In the genomic region with DNA sequence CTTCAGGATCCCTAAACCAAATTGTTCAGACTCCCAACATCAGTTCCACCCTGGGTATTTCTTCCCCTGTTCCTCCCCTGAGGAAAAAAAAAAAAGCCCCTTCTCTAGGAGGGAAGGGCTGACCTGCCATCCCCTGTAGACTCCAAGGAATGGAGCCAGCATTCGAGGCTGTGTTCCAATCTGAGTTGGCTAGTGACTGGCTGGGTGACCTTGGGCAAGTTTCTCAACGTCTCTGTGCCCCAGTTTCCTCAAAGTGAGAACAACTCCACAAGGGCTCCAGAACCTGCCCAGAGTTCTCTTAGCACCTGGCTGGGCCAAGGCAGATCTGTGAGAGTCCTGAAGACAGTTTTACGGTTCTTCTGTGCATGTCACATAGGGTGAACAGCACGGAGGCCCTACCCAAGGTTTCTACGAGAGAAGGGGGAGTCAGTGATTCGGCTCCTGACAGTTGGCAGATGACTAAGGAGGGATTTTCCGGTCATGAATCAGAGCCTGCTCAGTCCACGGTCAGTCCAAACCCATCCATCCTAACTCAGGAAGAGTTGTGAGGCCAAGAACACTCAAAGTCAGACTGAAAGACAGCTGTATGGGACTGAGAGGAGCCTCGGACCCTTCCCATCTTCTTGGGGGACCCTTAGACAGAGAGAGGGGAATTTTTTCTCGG, we compare ENCODE assay signal across 8 mouse cellular contexts. TPM values are rescaled to one million over a fixed set of nuclear protein-coding genes. Genes with fewer than 3 reads are reported as not detected.
DNase-seq lines count a peak whose midpoint lies in the region; ATAC-seq and TF ChIP-seq lines count a peak whose summit lies in the region.

No protein-coding gene starts in this region.

- peaks cover 22% of the 10 kb centered on the region; the same call in 1 of the 2 replicates for H3K36me3 ChIP-seq in lung, embryonic 15.5 days
- H3K36me3 ChIP-seq in heart, postnatal 0 days (replicated peaks; ENCODE audit: control insufficient read depth, insufficient read depth, low read length) = peaks cover 12% of the 10 kb centered on the region
- H3K36me3 ChIP-seq in midbrain, embryonic 11.5 days (ENCODE audit: control insufficient read depth, insufficient read depth, low read length) = peaks cover 2% of the 10 kb centered on the region

- no peak for TF ChIP-seq CTCF in heart, postnatal 0 days (IDR thresholded peaks at IDR 0.05; ENCODE audit: low read depth)

- 17% methylated on average over 10 of the region's 10 CpGs for WGBS in lung, embryonic 15.5 days
- WGBS in heart, postnatal 0 days = 19% methylated on average over 10 of the region's 10 CpGs
- WGBS in midbrain, embryonic 11.5 days = 38% methylated on average over 10 of the region's 10 CpGs

- no peak for ATAC-seq in lung, embryonic 15.5 days (ENCODE audit: borderline replicate concordance, extremely low read depth, low FRiP score, low TSS enrichment)
- no peak for ATAC-seq in heart, postnatal 0 days (ENCODE audit: insufficient read depth, low read depth)
- ATAC-seq in midbrain, embryonic 11.5 days (ENCODE audit: low FRiP score) = no peak

- no peaks in the 10 kb centered on the region for H3K9me3 ChIP-seq in lung, embryonic 15.5 days
- no peaks in the 10 kb centered on the region for H3K9me3 ChIP-seq in heart, postnatal 0 days (replicated peaks; ENCODE audit: control insufficient read depth, low read length)
- H3K9me3 ChIP-seq in midbrain, embryonic 11.5 days (ENCODE audit: control insufficient read depth, low read length) = no peaks in the 10 kb centered on the region

- no peaks in the 10 kb centered on the region for H3K27me3 ChIP-seq in lung, embryonic 15.5 days
- H3K27me3 ChIP-seq in heart, postnatal 0 days (ENCODE audit: control insufficient read depth, insufficient read depth, low read length) = no peaks in the 10 kb centered on the region
- no peaks in the 10 kb centered on the region for H3K27me3 ChIP-seq in midbrain, embryonic 11.5 days (ENCODE audit: control insufficient read depth, insufficient read depth, low read length)

- H3K27ac ChIP-seq in lung, embryonic 15.5 days = peak overlapping the region; percentile 64
- peak overlapping the region; percentile 85; the same call in 1 of the 2 replicates for H3K27ac ChIP-seq in heart, postnatal 0 days (ENCODE audit: low read depth)
- H3K27ac ChIP-seq in midbrain, embryonic 11.5 days (ENCODE audit: low read depth, low read length) = no peak overlapping the region

- peaks cover 20% of the 10 kb centered on the region for H3K4me1 ChIP-seq in lung, embryonic 15.5 days
- H3K4me1 ChIP-seq in heart, postnatal 0 days (ENCODE audit: control insufficient read depth, insufficient read depth) = peaks cover 7% of the 10 kb centered on the region; the same call in 1 of the 2 replicates
- H3K4me1 ChIP-seq in midbrain, embryonic 11.5 days (ENCODE audit: control insufficient read depth, insufficient read depth, low read length) = peaks cover 13% of the 10 kb centered on the region

- no peak for DNase-seq in lung, adult 18-20 months
- peak; percentile 57 for DNase-seq in adrenal gland, postnatal 25 days
- DNase-seq in heart, postnatal 0 days (ENCODE audit: low spot score) = no peak
- no peak for DNase-seq in midbrain, embryonic 11.5 days (ENCODE audit: low spot score, missing footprints)
- no peak for DNase-seq in left cerebral cortex, postnatal 10 days (ENCODE audit: extremely low spot score in 1 of 2, low spot score in 2 of 2)
- no peak for DNase-seq in ovary, postnatal 14 days (ENCODE audit: low spot score)
- DNase-seq in lung, postnatal 36 days = no peak

- peak overlapping the region; percentile 78 for H3K4me2 ChIP-seq in lung, embryonic 15.5 days
- peak overlapping the region; percentile 89 for H3K4me2 ChIP-seq in heart, postnatal 0 days (ENCODE audit: low read depth, low read length)
- peak overlapping the region; percentile 91 for H3K4me2 ChIP-seq in midbrain, embryonic 11.5 days

- H3K4me3 ChIP-seq in lung, embryonic 15.5 days = peak overlapping the region; percentile 85
- peak overlapping the region; percentile 99 for H3K4me3 ChIP-seq in heart, postnatal 0 days (ENCODE audit: low read depth, low read length)
- peak overlapping the region; percentile 68 for H3K4me3 ChIP-seq in midbrain, embryonic 11.5 days (ENCODE audit: low read depth, low read length)

- intact Hi-C loops in left cerebral cortex, postnatal 10 days (cut with DNase I) = no loop called here

- peak overlapping the region; percentile 91 for H3K9ac ChIP-seq in lung, embryonic 15.5 days
- H3K9ac ChIP-seq in heart, postnatal 0 days (replicated peaks; ENCODE audit: low read depth, low read length) = peak overlapping the region; percentile 99
- peak overlapping the region; percentile 97 for H3K9ac ChIP-seq in midbrain, embryonic 11.5 days (ENCODE audit: low read length)

- no peak for TF ChIP-seq EP300 in heart, postnatal 0 days (IDR thresholded peaks at IDR 0.05; ENCODE audit: low read depth)

RNA-seq across cellular contexts. Expression of a gene that starts 1.0 kb away (rescaled TPM):
- 13.6 and 14.2 TPM in 2 replicates for polyA plus RNA-seq in lung, embryonic 15.5 days (2015; fragmentation: Nextera tagmentation; extraction: Ambion mirVana)
- 41.3 and 44.1 TPM in 2 replicates for total RNA-seq in adrenal gland, postnatal 25 days (2021)
- total RNA-seq in heart, postnatal 0 days (2014; rRNA removed; ENCODE audit: low replicate concordance) = 23.8 and 31.4 TPM in 2 replicates
- polyA plus RNA-seq in heart, postnatal 0 days (2015; fragmentation: Nextera tagmentation; extraction: Ambion mirVana) = 4.6 and 5.8 TPM in 2 replicates
- polyA plus RNA-seq in midbrain, embryonic 11.5 days (2014; fragmentation: Nextera tagmentation; extraction: Ambion mirVana) = 19.4 and 24.7 TPM in 2 replicates
- total RNA-seq in left cerebral cortex, postnatal 10 days (2021) = 10 to 100 TPM; 14.2 to 14.3 TPM

RNA-seq across cellular contexts. Expression of a gene that starts 13.6 kb away (rescaled TPM):
- 320 and 350 TPM in 2 replicates for polyA plus RNA-seq in lung, embryonic 15.5 days (2015; fragmentation: Nextera tagmentation; extraction: Ambion mirVana)
- total RNA-seq in adrenal gland, postnatal 25 days (2021) = 261 and 266 TPM in 2 replicates
- 90.3 and 93.2 TPM in 2 replicates for total RNA-seq in heart, postnatal 0 days (2014; rRNA removed; ENCODE audit: low replicate concordance)
- 382 and 414 TPM in 2 replicates for polyA plus RNA-seq in heart, postnatal 0 days (2015; fragmentation: Nextera tagmentation; extraction: Ambion mirVana)
- polyA plus RNA-seq in midbrain, embryonic 11.5 days (2014; fragmentation: Nextera tagmentation; extraction: Ambion mirVana) = 281 and 304 TPM in 2 replicates
- 100 to 1,000 TPM; 130 to 136 TPM for total RNA-seq in left cerebral cortex, postnatal 10 days (2021)

RNA-seq across cellular contexts. Expression of a gene that starts 21.2 kb away (rescaled TPM):
- polyA plus RNA-seq in lung, embryonic 15.5 days (2015; fragmentation: Nextera tagmentation; extraction: Ambion mirVana) = 67.2 and 72.4 TPM in 2 replicates
- total RNA-seq in adrenal gland, postnatal 25 days (2021) = 31.3 and 45.3 TPM in 2 replicates
- 25.8 and 74.7 TPM in 2 replicates for total RNA-seq in heart, postnatal 0 days (2014; rRNA removed; ENCODE audit: low replicate concordance)
- 37.3 and 39.2 TPM in 2 replicates for polyA plus RNA-seq in heart, postnatal 0 days (2015; fragmentation: Nextera tagmentation; extraction: Ambion mirVana)
- 47.2 and 52.4 TPM in 2 replicates for polyA plus RNA-seq in midbrain, embryonic 11.5 days (2014; fragmentation: Nextera tagmentation; extraction: Ambion mirVana)
- total RNA-seq in left cerebral cortex, postnatal 10 days (2021) = 10 to 100 TPM; 21.8 to 22.3 TPM

RNA-seq across cellular contexts. Expression of a gene that starts 34.3 kb away (rescaled TPM):
- 20.5 and 22.8 TPM in 2 replicates for polyA plus RNA-seq in lung, embryonic 15.5 days (2015; fragmentation: Nextera tagmentation; extraction: Ambion mirVana)
- total RNA-seq in adrenal gland, postnatal 25 days (2021) = 15.0 and 24.8 TPM in 2 replicates
- total RNA-seq in heart, postnatal 0 days (2014; rRNA removed; ENCODE audit: low replicate concordance) = 7.0 and 14.4 TPM in 2 replicates
- 12.2 and 12.7 TPM in 2 replicates for polyA plus RNA-seq in heart, postnatal 0 days (2015; fragmentation: Nextera tagmentation; extraction: Ambion mirVana)
- 22.2 and 23.3 TPM in 2 replicates for polyA plus RNA-seq in midbrain, embryonic 11.5 days (2014; fragmentation: Nextera tagmentation; extraction: Ambion mirVana)
- total RNA-seq in left cerebral cortex, postnatal 10 days (2021) = 10 to 100 TPM; 24.1 to 27.1 TPM

RNA-seq across cellular contexts. Expression of a gene that starts 50.9 kb away (rescaled TPM):
- 2.7 and 3.2 TPM in 2 replicates for polyA plus RNA-seq in lung, embryonic 15.5 days (2015; fragmentation: Nextera tagmentation; extraction: Ambion mirVana)
- total RNA-seq in adrenal gland, postnatal 25 days (2021) = 1.3 TPM in 1 of 2 replicates, not detected in the other
- 1.4 TPM in 1 of 2 replicates, not detected in the other for total RNA-seq in heart, postnatal 0 days (2014; rRNA removed; ENCODE audit: low replicate concordance)
- polyA plus RNA-seq in heart, postnatal 0 days (2015; fragmentation: Nextera tagmentation; extraction: Ambion mirVana) = 4.6 and 6.0 TPM in 2 replicates
- polyA plus RNA-seq in midbrain, embryonic 11.5 days (2014; fragmentation: Nextera tagmentation; extraction: Ambion mirVana) = 4.7 and 4.9 TPM in 2 replicates
- total RNA-seq in left cerebral cortex, postnatal 10 days (2021) = 1 to 10 TPM; 5.4 to 6.8 TPM
